Mouse (Mus musculus): ENCODE data around the gene Cnot2.
A peak's percentile ranks its signal among the peaks of the same experiment; 100 is the strongest.
"Not testable (repeated sequence)": the region's sequence is repeated elsewhere in the genome, so short reads cannot be mapped to it uniquely, and the experiment has no call there.

The Cnot2 gene

GRCm38 (mm10) chr10:116581369-116581718 lies at the start of gene Cnot2:
Gene Cnot2, minus strand, starts transcription at chr10:116581511.
- peak; percentile 92 for DNase-seq

- no peak for DNase-seq
Observed at GRCm38 (mm10) chr10:116628926-116629325, 47.6 kb upstream of the Cnot2 start.

GRCm38 (mm10) chr10:116626009-116626408 lies 44.7 kb upstream of the Cnot2 start:
- DNase-seq = no peak

GRCm38 (mm10) chr10:116613250-116613649 lies 31.9 kb upstream of the Cnot2 start:
- DNase-seq = not testable (repeated sequence)

- no peak for DNase-seq
Observed at GRCm38 (mm10) chr10:116604905-116605162, 23.5 kb upstream of the Cnot2 start.

GRCm38 (mm10) chr10:116604081-116604904 lies 23.0 kb upstream of the Cnot2 start:
- no peak for DNase-seq

- no peak for DNase-seq
Observed at GRCm38 (mm10) chr10:116599056-116599850, 17.9 kb upstream of the Cnot2 start.

GRCm38 (mm10) chr10:116582738-116583137 lies 1.4 kb upstream of the Cnot2 start:
- DNase-seq = no peak

GRCm38 (mm10) chr10:116581719-116582481 lies 589 bp upstream of the Cnot2 start:
- DNase-seq = peak; percentile 62

GRCm38 (mm10) chr10:116580591-116581358 lies 536 bp downstream of the Cnot2 start:
- peak; percentile 26 for DNase-seq

- no peak for DNase-seq
Observed at GRCm38 (mm10) chr10:116579478-116579877, 1.8 kb downstream of the Cnot2 start.

- no peak for DNase-seq
Observed at GRCm38 (mm10) chr10:116578375-116578774, 2.9 kb downstream of the Cnot2 start.

- DNase-seq = no peak
Observed at GRCm38 (mm10) chr10:116577181-116577580, 4.1 kb downstream of the Cnot2 start.

GRCm38 (mm10) chr10:116576071-116576470 lies 5.2 kb downstream of the Cnot2 start:
- not testable (repeated sequence) for DNase-seq

- no peak for DNase-seq
Observed at GRCm38 (mm10) chr10:116570526-116570925, 10.8 kb downstream of the Cnot2 start.

- DNase-seq = no peak
Observed at GRCm38 (mm10) chr10:116568539-116568938, 12.8 kb downstream of the Cnot2 start.

- no peak for DNase-seq
Observed at GRCm38 (mm10) chr10:116567491-116568405, 13.6 kb downstream of the Cnot2 start.

- not testable (repeated sequence) for DNase-seq
Observed at GRCm38 (mm10) chr10:116566492-116566891, 14.8 kb downstream of the Cnot2 start.

- no peak for DNase-seq
Observed at GRCm38 (mm10) chr10:116564828-116565602, 16.3 kb downstream of the Cnot2 start.

GRCm38 (mm10) chr10:116562731-116563480 lies 18.4 kb downstream of the Cnot2 start:
- no peak for DNase-seq
